Mouse (Mus musculus) hindbrain, embryonic 14.5 days (tissue): ENCODE measurements around the gene Med20. TPM values are rescaled to one million over a fixed set of nuclear protein-coding genes. Genes with fewer than 3 reads are reported as not detected.
"Not testable (repeated sequence)": the region's sequence is repeated elsewhere in the genome, so short reads cannot be mapped to it uniquely, and the experiment has no call there.

Source experiments
- ATAC-seq: fragments of 200-750 bp; cut with Nextera tagmentation; 2 replicates; pipeline ENCODE4 v1.8.0; 2017; ENCODE audit warnings: moderate number of reproducible peaks, mild to moderate bottlenecking, moderate TSS enrichment, moderate library complexity; ENCODE audit not compliant: low FRiP score
- DNase-seq: peaks from one replicate; pipeline ENCODE4 v3.0.0-alpha.2; 2015; ENCODE audit warnings: low spot score
- H3K27ac ChIP-seq: fragments of 300-500 bp; sonication (generic); 2 replicates; pipeline ENCODE4 v1.5.1; 2014; ENCODE audit warnings: mild to moderate bottlenecking, moderate library complexity
- H3K27me3 ChIP-seq: fragments of 300-500 bp; sonication (generic); 2 replicates; pipeline ENCODE4 v1.6.1; 2014; ENCODE audit warnings: mild to moderate bottlenecking, low read length, mixed read lengths; ENCODE audit not compliant: control insufficient read depth, insufficient read depth
- H3K36me3 ChIP-seq: fragments of 300-500 bp; sonication (generic); replicated peaks from 2 replicates; pipeline ENCODE4 v1.6.1; 2014; ENCODE audit not compliant: control insufficient read depth, insufficient read depth
- H3K4me1 ChIP-seq: fragments of 300-500 bp; sonication (generic); replicated peaks from 2 replicates; pipeline ENCODE4 v1.6.1; 2014; ENCODE audit warnings: antibody characterized with exemption, low read length, mixed read lengths; ENCODE audit not compliant: control insufficient read depth, insufficient read depth
- H3K4me2 ChIP-seq: fragments of 300-500 bp; sonication (generic); replicated peaks from 2 replicates; pipeline ENCODE4 v1.6.1; 2014; ENCODE audit warnings: mild to moderate bottlenecking, moderate library complexity
- H3K4me3 ChIP-seq: fragments of 300-500 bp; sonication (generic); replicated peaks from 2 replicates; pipeline ENCODE4 v1.5.1; 2014; ENCODE audit warnings: mild to moderate bottlenecking, low read length
- H3K9ac ChIP-seq: fragments of 300-500 bp; sonication (generic); 2 replicates; pipeline ENCODE4 v1.6.1; 2014
- H3K9me3 ChIP-seq: fragments of 300-500 bp; sonication (generic); 2 replicates; pipeline ENCODE4 v1.6.1; 2016; ENCODE audit warnings: low read length; ENCODE audit not compliant: control insufficient read depth
- WGBS: fragments of 180-500 bp; shearing (Covaris S2); extraction: QIAGEN DNeasy Blood & Tissue Kit; methylation state at CpG from one replicate; pipeline ENCODE4 v1.1.7; 2014; 5-methylcytosine and 5-hydroxymethylcytosine counted together
- polyA plus RNA-seq: library from polyadenylated mRNA; unstranded; fragments of >200 nt; fragmentation: Nextera tagmentation; extraction: Ambion mirVana; gene quantifications from 2 replicates; pipeline ENCODE4 v1.2.1, GENCODE M21; 2014

Med20 gene
- polyA plus RNA-seq, 1 experiment from 2014 or later: 42.3 TPM

DNA sequence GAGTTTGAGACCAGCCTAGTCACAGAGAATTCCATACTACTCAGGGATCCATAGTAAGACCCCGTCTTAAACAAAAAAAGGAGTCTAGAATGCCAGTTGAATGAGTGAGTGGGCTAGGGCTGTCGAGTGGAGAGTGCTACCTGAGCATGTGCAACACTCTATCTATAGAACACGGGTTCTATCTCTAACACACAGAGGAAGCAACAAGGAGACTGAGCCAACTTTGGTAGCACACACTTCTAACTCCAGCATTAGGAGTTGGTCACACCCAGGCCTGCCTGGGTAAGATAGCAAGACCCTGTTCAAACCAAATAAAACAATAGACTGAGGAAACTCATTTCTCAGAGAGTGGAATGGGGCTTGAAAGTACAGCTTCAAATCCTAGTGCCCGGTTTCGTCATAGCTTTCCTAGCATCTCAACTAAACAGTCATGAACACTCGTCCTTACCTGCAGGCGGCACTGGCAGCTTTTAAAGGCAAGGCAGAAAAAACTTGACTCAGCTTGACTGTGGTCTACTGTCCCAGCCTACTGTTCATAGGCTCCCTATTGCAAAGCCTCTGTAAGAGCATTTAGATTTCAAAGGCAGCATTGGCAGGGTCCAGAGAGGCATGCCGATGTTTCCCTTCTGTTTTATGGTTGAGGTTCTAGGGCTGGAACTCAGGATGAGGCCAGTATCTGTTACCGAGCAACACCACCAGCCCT lies 6.4 kb downstream of the Med20 start:
- H3K4me2 ChIP-seq: no peak overlapping the region
- H3K9ac ChIP-seq: no peak overlapping the region
- no peak overlapping the region for H3K27ac ChIP-seq
- no peak for ATAC-seq
- no peak overlapping the region for H3K4me3 ChIP-seq
- H3K4me1 ChIP-seq: peaks cover under 1% of the 10 kb centered on the region; the same call in 1 of the 2 replicates
- H3K36me3 ChIP-seq: peaks cover 82% of the 10 kb centered on the region
- WGBS: 94% methylated on average over 9 of the region's 9 CpGs
- H3K9me3 ChIP-seq: no peaks in the 10 kb centered on the region
- no peaks in the 10 kb centered on the region for H3K27me3 ChIP-seq
- DNase-seq: no peak

DNA sequence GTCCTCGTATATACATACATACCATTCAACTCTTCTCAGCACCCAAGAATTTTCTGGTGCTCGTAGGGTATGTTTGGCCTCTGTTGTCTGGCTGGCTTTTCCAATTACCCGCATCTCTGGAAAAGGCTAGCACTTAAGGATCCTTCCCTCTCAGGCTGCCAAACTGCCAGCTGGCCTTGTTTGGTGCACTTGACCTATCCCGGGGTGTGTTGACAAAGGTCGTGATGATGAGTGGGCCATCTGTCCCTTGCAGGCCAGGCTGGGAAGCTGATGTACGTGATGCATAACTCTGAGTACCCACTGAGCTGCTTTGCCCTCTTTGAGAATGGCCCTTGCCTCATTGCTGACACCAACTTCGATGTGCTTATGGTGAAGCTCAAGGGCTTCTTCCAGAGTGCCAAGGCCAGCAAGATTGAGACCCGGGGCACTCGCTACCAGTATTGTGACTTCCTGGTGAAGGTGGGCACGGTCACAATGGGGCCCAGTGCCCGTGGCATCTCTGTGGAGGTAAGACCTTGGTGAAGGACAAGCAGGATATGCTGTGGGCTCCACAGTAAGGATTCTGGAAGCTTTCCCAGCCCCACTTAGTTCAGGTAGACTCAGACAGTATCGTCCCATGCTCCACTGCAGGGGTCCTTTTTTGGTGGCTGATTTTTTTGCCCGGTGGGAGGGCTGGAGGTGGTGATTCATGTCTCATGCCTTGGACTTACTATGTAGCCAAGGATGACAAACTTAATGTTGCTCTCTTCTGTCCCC lies 7.4 kb downstream of the Med20 start:
- Histone ChIP-seq H3K27ac (no peak overlapping the region), H3K36me3 (peaks cover 88% of the 10 kb centered on the region), H3K9me3 (no peaks in the 10 kb centered on the region), H3K9ac (no peak overlapping the region), H3K4me1 (no peaks in the 10 kb centered on the region), H3K4me3 (no peak overlapping the region), H3K4me2 (no peak overlapping the region), H3K27me3 (no peaks in the 10 kb centered on the region)
- ATAC-seq (no peak), DNase-seq (no peak)
- WGBS: 88% methylated on average over 13 of the region's 13 CpGs

GRCm38 (mm10) chr17:47622912-47623554 lies 11.7 kb downstream of the Med20 start:
- H3K27ac ChIP-seq: no peak overlapping the region
- H3K4me1 ChIP-seq: peaks cover 1% of the 10 kb centered on the region; the same call in 1 of the 2 replicates
- DNase-seq (no peak), ATAC-seq (no peak)
- H3K9ac ChIP-seq: no peak overlapping the region
- WGBS: 94% methylated on average over 14 of the region's 14 CpGs
- no peak overlapping the region for H3K4me2 ChIP-seq
- H3K27me3 ChIP-seq: no peaks in the 10 kb centered on the region
- H3K4me3 ChIP-seq: no peak overlapping the region
- H3K9me3 ChIP-seq: no peaks in the 10 kb centered on the region
- peaks cover 78% of the 10 kb centered on the region for H3K36me3 ChIP-seq

DNA sequence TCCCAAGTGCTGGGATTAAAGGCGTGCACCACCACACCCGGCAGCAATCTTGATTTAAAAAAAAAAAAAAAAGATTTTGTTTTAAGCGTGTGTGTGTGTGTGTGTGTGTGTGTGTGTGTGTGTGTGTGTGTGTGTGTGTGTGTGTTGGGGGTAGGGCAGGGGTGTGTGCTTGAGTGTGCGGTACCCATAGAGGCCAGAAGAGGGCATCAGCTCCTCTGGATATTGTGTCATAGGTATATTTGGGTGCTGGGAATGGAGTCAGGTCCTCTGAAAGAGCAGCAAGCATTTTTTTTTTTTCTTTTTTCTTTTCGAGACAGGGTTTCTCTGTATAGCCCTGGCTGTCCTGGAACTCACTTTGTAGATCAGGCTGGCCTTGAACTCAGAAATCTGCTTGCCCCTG lies 13.2 kb downstream of the Med20 start:
- 96% methylated on average over 5 of the region's 5 CpGs for WGBS
- not testable (repeated sequence) for H3K4me2 ChIP-seq, H3K9me3 ChIP-seq, H3K4me1 ChIP-seq, H3K4me3 ChIP-seq, H3K9ac ChIP-seq, H3K27ac ChIP-seq, DNase-seq, ATAC-seq, H3K27me3 ChIP-seq
- peaks cover 66% of the 10 kb centered on the region for H3K36me3 ChIP-seq

DNA sequence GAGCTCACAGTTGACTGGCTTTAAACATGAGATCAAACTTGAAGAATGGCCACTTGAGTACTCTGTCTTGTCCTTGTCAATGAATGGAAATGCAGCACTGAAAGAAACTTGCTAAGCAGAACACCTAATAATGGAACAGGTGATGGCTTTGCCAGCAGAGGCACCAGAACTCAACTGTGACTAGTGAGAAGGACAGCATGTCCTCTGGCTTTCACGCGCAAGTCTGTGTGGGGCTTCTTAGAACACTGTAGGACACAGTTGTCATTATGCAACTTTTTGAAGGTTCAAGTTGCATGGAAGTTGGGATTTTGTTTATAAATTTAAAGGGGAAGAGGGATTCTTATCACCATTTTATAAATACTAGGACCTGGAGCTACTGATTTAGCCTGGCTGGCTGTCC lies 13.7 kb downstream of the Med20 start:
- no peak for ATAC-seq
- Histone ChIP-seq H3K36me3 (peaks cover 61% of the 10 kb centered on the region), H3K9me3 (no peaks in the 10 kb centered on the region), H3K9ac (no peak overlapping the region), H3K27me3 (no peaks in the 10 kb centered on the region), H3K4me3 (no peak overlapping the region), H3K4me1 (peaks cover 7% of the 10 kb centered on the region; the same call in 1 of the 2 replicates), H3K27ac (no peak overlapping the region), H3K4me2 (no peak overlapping the region)
- no peak for DNase-seq
- WGBS: 97% methylated on average over 2 of the region's 2 CpGs

DNA sequence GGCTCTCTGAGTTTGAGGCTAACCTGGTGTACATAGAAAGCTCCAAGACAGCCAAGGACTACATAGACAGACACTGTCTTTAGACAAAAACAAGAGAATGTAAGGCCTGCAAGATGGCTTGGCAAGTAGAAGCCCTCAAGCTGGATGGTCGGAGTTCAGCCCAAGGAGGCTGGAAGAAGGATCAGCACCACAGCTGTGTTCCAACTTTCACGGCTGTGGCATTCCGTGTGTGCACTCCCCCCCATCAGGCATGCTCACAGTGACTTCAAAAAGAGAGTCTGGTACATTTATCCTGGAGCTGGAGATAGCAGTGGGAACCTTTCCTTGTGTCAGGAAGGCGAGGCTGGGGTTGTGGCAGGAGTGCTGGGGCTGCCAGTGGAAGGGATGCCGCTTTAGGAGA lies 14.6 kb downstream of the Med20 start:
- H3K4me3 ChIP-seq: no peak overlapping the region
- peaks cover 12% of the 10 kb centered on the region for H3K4me1 ChIP-seq
- H3K4me2 ChIP-seq: no peak overlapping the region
- H3K27ac ChIP-seq: no peak overlapping the region
- H3K9me3 ChIP-seq: no peaks in the 10 kb centered on the region
- ATAC-seq: no peak
- H3K36me3 ChIP-seq: peaks cover 51% of the 10 kb centered on the region
- 95% methylated on average over 5 of the region's 5 CpGs for WGBS
- no peak for DNase-seq
- no peaks in the 10 kb centered on the region for H3K27me3 ChIP-seq
- H3K9ac ChIP-seq: no peak overlapping the region

DNA sequence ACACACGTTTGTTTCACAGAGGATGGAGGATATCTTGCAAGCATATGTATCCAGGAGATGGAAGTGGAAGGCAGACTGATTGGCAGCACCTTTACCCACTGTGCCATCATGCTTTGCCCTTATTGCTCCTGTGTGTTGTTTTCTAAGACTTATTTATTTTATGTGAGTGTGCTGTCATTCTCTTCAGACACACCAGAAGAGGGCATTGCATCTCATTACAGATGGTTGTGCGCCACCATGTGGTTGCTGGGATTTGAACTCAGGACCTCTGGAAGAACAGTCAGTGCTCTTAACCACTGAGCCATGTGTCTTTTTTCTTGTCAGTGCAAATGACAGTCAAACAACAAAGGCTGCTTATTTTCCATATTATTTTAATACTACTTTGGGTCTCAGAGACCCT lies 16.4 kb downstream of the Med20 start:
- Histone ChIP-seq H3K36me3 (peaks cover 34% of the 10 kb centered on the region), H3K4me1 (peaks cover 30% of the 10 kb centered on the region), H3K27me3 (no peaks in the 10 kb centered on the region), H3K4me2 (peak overlapping the region; percentile 57; the same call in 1 of the 2 replicates), H3K4me3 (no peak overlapping the region), H3K9me3 (no peaks in the 10 kb centered on the region), H3K27ac (no peak overlapping the region), H3K9ac (no peak overlapping the region)
- no peak for DNase-seq
- ATAC-seq: no peak
- 83% methylated on average over 2 of the region's 2 CpGs for WGBS

DNA sequence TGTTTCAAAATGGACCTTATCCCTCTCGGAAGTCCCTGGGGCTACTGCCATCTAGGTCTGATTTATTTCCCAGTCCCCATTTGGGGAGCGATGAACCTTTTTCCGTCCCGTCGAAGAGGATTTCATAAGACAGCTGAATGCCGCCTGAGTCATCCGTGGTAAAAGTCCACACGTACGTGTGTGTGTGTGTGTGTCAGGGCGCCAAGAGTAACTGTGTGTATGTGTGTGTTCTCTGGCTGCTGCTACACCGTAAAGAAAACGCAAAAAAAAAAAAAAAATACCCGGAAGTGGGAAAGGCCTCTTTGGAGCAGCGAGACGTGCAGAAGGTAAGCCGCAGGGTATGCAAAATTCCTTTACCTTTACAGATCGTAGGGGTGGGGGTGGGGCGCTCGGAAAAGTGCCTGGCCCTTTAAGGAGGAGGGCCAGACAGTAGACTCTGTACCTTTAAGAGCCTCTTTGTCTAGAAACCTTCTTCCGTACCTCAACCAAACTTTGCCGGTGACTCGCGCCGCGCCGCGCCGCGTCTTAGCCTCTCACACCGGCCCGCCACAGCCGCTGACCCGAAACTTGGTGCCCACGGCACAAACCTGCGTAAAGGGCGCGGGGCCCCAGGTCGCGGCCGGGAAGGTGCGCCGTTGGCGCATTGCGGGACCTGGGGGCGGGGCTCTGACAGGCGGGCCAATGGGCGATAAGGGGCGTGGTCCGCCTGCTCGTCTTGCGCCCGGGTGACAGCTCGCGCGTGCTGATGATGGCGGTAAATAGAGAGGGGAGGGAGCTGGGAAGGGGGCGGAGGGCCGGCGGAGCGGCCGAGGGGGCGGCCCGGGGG lies 17.7 kb downstream of the Med20 start:
- Histone ChIP-seq H3K4me2 (peak overlapping the region; percentile 59), H3K4me1 (peaks cover 31% of the 10 kb centered on the region), H3K36me3 (peaks cover 21% of the 10 kb centered on the region), H3K4me3 (peak overlapping the region; percentile 55), H3K9ac (peak overlapping the region; percentile 69), H3K27ac (peak overlapping the region; percentile 93), H3K27me3 (no peaks in the 10 kb centered on the region), H3K9me3 (no peaks in the 10 kb centered on the region)
- peak; percentile 93 for DNase-seq
- WGBS: under 1% methylated on average over 63 of the region's 63 CpGs
- ATAC-seq: peak; percentile 96
